Mouse (Mus musculus) layer of hippocampus, adult 8-10 months (tissue): ENCODE measurements around the gene Vangl1. TPM values are rescaled to one million over a fixed set of nuclear protein-coding genes. Genes with fewer than 3 reads are reported as not detected.

ENCODE experiments used
- DNase-seq, 2 experiments: peaks; one replicate each; pipeline ENCODE4 v3.0.0; 2022; ENCODE audit warnings: low spot score in 2 of 2
- total RNA-seq, 4 experiments: library from RNA; stranded (reverse); gene quantifications; 2 replicates each; pipeline ENCODE4 v1.2.4; 2022

The Vangl1 gene
- total RNA-seq, 4 experiments from 2014 or later, result 5.1 to 8.7 (median 5.4) TPM

GRCm38 (mm10) chr3:102143536-102143935 lies 61.0 kb downstream of the Vangl1 start:
- DNase-seq, result no peak

- DNase-seq, result no peak
Observed at GRCm38 (mm10) chr3:102142947-102143346, 61.5 kb downstream of the Vangl1 start.

DNA sequence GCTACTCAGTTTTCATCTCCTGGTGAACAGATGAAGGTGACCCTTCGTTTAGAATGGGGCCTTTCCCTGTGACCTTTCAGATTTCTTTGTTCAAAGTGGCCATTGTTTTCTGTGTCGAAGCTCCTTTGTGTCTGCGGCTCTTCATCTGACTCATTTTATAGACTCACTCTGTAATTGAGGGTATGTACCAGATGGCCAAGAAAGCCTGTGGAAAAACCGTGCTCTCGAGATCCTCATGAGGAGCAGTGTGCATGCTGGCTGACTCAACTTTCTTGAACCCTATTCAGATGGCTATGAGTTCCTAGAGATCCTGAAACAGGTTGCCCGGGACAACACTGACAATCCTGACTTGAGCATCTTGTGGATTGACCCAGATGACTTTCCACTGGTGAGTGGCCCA lies 62.6 kb downstream of the Vangl1 start:
- no peak for DNase-seq

- no peak for DNase-seq
Observed at GRCm38 (mm10) chr3:102141451-102141850, 63.0 kb downstream of the Vangl1 start.

- DNase-seq, result no peak
Observed at GRCm38 (mm10) chr3:102140606-102141005, 63.9 kb downstream of the Vangl1 start.

DNA sequence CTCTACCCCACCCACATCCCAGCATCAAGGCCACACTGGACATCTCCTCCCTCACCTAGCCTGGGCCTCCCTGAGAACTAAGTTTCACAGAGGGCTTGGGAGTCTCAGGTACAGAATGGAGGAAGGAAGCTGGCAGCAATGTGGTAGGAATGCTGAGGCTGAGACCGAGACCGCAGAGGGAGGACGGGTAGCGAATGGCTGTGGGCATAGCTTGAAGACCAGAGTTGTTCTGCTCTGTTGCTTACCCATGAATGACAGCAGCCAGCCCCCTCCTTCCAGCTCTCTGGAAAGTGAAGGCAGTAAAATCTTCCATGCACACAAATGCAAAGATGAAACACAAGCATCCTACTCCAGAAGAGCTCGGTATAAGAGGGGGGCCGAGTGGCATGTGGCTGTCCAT lies 65.6 kb downstream of the Vangl1 start:
- DNase-seq, result no peak

GRCm38 (mm10) chr3:102137158-102137557 lies 67.3 kb downstream of the Vangl1 start:
- no peak for DNase-seq

DNA sequence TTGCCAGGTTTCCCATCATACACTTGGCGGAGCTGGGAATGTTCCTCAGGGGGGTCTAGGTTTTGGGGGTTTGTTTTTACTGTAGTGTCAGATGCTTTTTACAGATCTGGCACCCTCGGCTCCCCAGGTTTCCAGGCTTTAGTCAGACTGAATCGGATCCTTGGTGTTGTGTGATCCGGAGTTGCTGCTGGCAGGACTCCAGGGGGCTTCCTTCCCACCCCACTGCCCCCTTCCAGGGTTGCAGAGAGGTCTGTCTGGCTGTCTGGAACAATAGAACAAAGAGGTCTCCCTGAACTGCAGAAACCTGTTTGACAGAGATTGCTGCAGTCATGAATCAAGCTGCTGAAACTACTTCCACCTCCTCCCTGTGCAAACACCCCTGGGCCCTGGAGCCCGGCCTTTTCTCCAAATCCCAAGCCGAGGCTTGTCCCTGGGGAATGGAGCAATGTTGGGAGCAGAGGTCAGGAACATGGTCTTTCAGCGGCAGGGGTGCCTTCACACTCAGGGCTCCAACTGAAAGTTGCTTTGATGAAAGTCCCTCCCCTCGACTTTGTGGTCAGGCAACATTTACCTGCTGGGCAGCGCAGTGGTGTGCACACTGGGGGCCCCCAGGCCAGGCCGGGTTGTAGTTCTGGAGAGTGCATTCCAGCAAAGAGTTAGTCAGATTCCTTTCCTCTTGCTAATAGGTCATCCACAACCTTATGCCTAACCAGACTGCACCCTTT lies 68.9 kb downstream of the Vangl1 start:
- DNase-seq, result no peak

DNA sequence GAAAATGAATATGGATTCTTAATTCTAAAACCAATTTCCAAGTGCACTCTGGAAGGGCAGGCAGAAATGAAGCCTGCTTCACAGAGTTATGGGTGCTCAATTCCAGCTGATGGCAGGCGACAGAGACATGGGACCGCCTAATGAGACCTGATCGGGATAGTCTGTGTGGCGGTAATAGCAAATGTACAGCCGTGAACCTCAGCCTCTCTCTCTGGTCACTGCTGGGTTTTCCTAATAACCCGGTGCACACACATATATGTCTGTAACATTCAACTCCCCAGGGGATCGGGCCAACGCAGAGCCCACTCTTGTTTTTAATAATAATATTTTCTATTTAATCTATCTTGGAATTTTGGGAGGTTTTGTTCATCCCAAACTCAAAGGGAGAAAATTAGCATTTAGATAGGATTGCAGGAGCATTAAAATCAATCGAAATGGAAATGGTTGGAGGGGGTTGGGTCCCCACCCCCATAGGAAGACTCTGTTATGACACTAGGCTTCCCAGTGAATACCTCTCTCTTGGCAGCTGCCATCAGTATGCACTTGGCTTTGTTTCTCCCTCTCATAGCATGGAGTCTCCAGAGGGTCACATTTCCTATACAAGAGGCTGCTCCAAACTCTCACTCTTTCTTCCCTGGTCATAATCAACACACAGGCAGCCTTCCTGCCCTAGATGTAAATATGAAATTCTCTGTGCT lies 72.7 kb downstream of the Vangl1 start:
- no peak for DNase-seq

DNA sequence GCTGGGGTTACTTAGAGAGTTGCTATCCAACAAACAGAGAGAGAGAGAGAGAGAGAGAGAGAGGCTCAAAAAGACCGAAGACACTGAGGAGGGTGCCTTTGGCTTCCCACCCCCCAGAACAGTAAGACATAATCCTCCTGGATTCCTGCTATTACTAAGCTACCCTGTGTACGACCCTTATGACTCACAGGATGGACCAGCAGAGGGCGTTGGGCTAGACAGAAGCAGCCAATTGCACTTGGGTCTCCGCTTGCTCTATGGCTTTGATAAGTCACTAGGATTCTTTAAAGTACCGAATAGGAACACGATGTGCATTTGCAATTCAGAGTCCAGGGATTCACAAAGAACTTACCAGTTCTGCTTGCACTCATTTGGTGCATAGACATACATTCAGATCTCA lies 74.0 kb downstream of the Vangl1 start:
- DNase-seq, result no peak

DNA sequence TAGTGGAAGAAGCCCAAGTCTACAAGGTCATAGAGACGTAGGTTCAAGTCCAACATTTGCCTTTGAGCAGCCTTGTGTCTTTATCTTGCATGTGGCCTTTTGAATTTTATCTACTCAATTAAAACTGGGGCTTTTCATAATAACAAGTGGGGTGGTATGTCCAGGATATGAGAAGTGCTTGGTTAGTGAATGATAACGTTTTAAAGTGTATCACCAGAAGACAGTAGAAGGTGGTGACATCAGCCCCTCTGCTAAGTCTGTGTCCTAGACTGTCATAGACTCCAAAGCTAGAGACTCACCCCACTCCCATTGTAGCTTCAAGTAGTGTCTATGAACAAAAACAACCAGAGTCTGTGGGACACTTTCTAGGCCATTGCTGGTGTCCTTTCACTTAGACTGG lies 76.3 kb downstream of the Vangl1 start:
- no peak for DNase-seq

GRCm38 (mm10) chr3:102127114-102127513 lies 77.4 kb downstream of the Vangl1 start:
- no peak for DNase-seq

- DNase-seq, result no peak
Observed at GRCm38 (mm10) chr3:102125546-102125945, 78.9 kb downstream of the Vangl1 start.

GRCm38 (mm10) chr3:102123654-102124053 lies 80.8 kb downstream of the Vangl1 start:
- no peak for DNase-seq

DNA sequence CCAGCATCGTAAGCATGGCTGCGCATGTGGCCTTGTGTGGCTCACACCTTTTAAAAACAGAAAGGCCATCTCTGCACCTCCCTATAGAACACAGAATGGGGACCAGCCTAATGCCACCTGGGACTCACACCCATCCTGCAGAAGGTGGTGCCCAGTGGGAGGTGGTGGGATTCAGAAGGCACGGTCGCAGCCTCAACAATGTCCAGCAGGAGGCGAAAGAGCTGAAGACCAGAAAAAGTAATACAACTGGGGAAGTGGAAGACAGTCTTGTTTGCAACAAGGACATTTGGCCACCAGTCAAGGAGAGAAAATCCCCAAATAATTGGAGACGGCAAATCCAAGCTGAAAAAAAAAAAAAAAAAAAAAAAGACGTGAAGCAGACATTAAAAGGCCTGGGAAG lies 82.4 kb downstream of the Vangl1 start:
- DNase-seq, result no peak

GRCm38 (mm10) chr3:102120947-102121346 lies 83.5 kb downstream of the Vangl1 start:
- DNase-seq, result no peak

DNA sequence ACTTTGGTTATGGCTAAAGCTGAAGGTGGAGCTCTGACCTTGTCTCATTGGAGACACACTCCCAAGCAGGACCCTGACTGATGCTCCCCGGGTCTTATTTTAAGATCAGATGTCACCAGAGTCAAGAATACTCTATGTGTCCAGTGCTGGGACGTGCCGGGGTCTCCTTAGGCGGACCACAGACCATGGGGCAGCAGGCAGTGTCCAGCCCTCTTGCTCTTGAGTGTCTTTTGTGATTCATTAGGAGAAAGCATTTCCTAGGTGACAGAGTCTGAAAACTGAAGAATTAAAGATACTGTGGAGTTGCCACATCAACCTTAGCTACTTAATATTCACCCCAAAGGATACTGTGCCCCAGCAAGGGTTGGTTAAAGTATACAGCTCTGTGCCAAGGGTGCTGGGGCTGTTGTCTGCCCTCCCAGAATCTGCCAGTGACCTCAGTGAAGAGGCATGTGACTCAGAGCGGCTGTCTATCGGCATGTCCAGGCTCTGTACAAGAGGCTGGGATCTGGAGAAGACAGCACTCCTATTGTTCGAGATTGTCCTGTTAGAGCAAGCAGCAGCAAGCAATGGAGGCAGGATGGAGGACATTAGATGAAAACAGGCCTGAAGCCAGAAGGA lies 92.4 kb downstream of the Vangl1 start:
- no peak for DNase-seq

DNA sequence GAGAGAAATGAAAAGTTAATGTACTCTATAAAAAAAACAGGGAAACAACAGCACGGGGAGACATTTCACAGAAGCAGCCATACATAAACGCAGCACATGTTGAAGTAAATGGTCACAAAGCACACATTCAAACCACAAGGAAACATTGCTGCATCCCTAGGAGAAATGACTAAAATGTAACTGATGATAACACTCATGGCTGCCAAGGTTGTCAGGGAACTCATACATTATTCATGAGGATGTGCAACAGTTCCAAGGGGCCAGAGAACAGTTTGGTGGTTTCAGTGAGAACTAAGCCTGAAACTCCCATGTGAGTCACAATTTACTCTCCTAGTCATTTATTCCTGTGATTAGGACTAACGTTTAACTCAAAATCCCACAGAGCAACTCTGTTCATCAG lies 96.3 kb downstream of the Vangl1 start:
- DNase-seq, result no peak

DNA sequence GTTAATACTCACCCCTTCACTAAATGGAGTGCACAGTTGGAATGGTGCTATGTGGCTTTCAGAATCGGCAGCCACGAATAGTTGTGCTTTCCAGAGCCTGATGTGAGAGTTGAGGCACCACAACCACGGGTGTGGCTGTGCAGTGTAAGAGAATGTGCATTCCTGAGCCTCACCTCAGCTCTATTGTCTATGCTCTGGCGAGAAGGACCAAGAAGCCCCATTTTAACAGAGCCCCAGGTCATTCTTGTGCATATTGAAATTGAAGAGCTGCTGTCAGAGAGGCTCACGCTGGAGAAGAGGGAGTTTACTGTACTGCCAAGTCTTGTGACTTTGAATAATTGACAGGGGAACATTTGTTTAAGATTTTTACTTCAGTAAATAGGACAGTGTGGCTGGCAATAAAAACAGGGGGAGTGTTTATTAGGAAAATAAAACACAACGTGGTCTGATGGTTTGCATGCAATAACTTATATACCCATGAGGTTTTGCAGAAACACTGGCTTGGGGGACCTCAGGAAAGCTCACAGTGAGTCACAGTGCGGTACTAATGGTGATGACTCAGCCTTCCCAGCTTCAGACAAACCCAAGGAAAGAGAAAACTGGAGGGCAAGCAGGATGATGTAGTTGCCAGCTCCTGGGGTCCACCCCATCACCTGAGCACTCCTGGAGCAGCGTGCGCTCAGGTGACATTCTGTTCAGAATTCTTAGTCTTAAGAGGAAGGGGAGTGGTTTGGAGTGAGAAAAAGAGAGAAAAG lies 100.5 kb downstream of the Vangl1 start:
- DNase-seq, result no peak
